Mouse (Mus musculus) bone marrow macrophage, adult 2 months (primary cell): ENCODE measurements around the gene Fancc.

Source experiments
- CTCF ChIP-seq: IDR thresholded peaks from 2 replicates; pipeline ENCODE4 v1.5.1; 2012; ENCODE audit warnings: low read depth, mild to moderate bottlenecking, low read length, moderate library complexity
- POLR2A ChIP-seq: IDR thresholded peaks from 2 replicates; pipeline ENCODE4 v1.6.1; 2012; ENCODE audit warnings: mild to moderate bottlenecking, low read depth, low read length, borderline replicate concordance

- TF ChIP-seq POLR2A (no peak), CTCF (no peak)
Observed at GRCm38 (mm10) chr13:63332576-63333300, 164.3 kb downstream of the Fancc start.
